Mouse (Mus musculus) ovary, postnatal 14 days (tissue): ENCODE data around the gene Trio.
"Not testable (repeated sequence)": the region's sequence is repeated elsewhere in the genome, so short reads cannot be mapped to it uniquely, and the experiment has no call there.

Experiments used
- DNase-seq: peaks from one replicate; pipeline ENCODE4 v3.0.0; 2022; ENCODE audit warnings: low spot score

Gene Trio

DNA sequence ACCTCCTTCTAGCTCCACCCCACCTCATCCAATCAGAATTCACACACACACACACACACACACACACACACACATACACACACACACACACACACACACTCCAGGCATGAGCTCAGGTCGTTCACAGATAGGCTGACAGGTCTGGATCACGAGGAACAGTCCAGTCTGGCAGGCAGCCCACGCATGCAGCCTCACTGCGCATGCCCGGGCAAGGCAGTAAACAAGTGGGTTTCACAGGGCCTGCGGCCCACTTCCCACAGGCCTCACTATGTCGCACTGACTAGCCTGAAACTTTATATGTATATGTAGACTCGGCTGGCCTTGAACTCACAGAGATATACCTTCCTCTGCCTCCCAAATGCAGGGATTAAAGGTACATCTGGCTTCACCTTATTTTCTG lies 305.4 kb downstream of the Trio start:
- not testable (repeated sequence) for DNase-seq

DNA sequence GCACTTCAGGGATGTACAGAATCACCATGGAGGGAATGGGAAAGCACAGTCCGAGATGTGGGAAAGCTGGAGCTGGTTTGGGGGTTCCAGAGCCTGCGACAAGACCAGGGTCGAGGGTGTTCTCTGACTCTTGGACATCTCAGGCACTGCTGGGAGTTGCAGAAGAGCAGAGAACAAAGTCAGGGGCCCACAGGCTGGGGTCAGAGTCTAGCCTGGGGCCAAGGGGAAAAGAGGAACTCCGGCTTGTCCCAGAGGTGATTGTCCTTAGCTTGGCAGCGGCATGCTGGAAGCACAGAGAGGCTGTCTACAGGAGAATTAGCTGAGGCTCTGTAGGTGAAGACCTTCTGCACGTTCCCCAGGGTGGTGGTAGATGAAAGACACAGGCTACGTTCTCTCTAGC lies 307.0 kb downstream of the Trio start:
- no peak for DNase-seq

- DNase-seq = peak; percentile 44
These were observed 310.3 kb downstream of the Trio start for GRCm38 (mm10) chr15:27715331-27715730.

DNA sequence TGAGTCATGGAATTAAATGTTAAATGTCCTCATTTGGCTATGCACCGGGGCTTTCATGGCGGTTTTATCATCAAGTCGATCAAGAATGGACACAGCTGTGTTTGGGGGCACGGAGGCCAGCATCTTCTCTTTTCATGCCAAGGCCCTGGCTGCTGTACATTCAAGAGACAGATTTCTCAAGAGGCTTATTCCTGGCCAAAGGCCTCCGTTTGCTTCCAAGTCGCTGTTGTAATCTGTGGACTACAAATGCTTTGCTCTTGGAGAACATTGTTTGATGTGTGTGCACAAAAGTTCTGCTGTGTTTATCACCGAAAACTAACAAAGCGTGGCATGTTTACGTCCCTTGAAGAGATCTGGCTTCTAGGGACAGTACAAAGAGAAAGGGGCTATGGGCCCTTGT lies 314.9 kb downstream of the Trio start:
- peak; percentile 14 for DNase-seq

- no peak for DNase-seq
These were observed 316.6 kb downstream of the Trio start for GRCm38 (mm10) chr15:27708968-27709612.

DNA sequence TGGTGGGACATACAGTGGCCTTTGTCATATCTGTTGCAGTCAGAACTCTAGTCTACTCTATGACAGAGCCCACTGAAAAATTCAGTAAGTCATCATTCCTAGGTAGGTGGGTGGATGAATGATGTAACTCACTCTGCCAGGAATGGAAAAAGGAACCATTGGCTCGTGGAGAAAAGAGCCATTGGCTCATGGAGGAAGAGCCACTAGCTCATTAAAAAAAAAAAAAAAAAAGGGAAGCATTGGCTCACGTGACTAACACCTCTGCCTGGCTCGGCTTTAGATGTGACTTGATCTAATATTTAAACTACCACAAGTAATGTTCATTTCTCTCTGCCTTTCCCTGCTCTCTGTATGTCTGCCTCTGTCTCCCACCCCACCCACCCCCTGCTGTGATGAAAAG lies 317.1 kb downstream of the Trio start:
- no peak for DNase-seq

DNA sequence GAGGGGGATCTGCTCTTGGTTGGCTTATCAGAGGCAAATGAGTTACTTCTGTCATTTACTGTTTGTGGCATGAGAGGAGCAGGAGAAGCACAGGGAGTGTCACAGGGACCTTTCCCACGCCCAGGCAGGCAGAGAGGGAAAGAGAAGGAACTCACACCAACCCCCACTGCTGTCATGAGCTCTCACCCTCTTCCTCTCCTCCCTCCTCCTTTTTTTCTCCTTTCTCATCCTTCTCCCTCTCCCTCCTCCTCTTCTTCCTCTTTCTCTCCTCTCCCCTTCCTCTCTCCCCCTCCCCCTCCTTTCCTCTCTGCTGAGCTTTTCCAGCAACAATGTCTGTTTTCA lies 322.7 kb downstream of the Trio start:
- no peak for DNase-seq

- no peak for DNase-seq
These were observed 323.3 kb downstream of the Trio start for GRCm38 (mm10) chr15:27702031-27702971.

DNA sequence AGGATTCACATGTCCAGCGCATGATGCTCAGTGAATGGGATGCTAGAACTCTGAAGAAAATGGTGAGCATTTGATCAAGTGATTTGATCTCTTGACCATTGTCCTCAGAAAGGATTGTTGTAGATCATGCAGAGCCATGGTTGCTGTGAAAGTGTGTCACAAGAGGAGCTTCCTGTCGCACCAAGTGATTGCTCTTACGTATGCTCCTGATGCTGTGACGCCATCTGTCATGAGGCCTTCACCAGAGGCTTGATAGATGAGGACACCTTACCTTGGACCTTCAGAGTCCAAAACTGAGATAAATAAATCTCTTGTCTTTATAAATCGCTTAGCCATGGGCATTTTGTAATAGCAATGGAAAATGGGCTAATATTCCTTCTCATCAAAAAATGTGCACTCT lies 328.0 kb downstream of the Trio start:
- no peak for DNase-seq

GRCm38 (mm10) chr15:27693235-27693634 lies 332.4 kb downstream of the Trio start:
- DNase-seq = no peak

- no peak for DNase-seq
These were observed 333.5 kb downstream of the Trio start for GRCm38 (mm10) chr15:27692161-27692560.

- no peak for DNase-seq
These were observed 334.4 kb downstream of the Trio start for GRCm38 (mm10) chr15:27691213-27691612.

DNA sequence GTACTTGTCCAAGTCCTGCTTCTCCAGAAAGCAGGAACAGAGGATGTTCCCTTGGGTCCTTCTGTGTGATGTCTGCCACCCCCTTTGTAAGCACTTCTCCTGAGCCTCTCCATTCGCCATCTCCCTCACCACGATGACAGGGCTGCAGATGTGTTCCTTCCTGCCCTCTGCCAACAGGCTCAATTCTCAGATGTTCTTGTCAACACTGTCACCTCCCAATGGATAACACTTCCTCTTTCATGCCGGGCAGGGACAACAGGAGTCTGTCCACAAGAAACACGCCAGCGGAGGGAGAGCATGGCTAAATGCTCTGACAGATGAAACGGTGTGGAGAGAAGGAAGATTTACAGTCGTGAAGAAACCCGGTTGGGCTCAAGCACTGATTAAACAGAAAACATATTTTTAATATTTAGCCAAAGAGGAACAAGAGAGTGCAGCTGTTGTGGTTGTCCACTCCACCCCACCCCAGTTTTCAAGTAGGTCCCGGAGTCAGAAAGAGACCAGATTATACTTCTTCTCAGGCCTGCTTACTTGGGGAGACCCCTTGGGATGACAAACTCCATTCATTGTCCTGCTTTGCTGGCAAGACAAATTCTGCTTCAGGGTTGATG lies 337.5 kb downstream of the Trio start:
- DNase-seq = no peak

GRCm38 (mm10) chr15:27684813-27685212 lies 340.8 kb downstream of the Trio start:
- no peak for DNase-seq

DNA sequence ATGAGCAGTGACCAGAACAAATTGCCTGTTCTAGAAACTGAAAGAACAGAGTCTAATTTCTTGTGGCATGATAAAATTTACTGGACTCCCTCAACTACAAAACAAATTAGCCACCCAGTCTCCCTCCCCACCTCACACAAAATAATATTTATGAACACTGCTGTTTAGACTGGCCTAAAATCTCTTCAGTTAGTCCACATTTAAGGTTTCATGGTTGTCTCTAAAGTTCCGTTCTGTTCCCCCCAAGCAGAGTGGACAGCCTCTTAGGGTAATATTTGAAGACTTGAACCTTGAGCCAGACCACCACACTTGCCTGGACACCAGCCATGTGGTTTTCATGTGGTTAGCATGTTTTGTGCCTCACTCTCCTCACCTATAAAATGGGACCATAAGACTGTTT lies 342.4 kb downstream of the Trio start:
- DNase-seq = no peak

GRCm38 (mm10) chr15:27682619-27683018 lies 343.0 kb downstream of the Trio start:
- DNase-seq = no peak

DNA sequence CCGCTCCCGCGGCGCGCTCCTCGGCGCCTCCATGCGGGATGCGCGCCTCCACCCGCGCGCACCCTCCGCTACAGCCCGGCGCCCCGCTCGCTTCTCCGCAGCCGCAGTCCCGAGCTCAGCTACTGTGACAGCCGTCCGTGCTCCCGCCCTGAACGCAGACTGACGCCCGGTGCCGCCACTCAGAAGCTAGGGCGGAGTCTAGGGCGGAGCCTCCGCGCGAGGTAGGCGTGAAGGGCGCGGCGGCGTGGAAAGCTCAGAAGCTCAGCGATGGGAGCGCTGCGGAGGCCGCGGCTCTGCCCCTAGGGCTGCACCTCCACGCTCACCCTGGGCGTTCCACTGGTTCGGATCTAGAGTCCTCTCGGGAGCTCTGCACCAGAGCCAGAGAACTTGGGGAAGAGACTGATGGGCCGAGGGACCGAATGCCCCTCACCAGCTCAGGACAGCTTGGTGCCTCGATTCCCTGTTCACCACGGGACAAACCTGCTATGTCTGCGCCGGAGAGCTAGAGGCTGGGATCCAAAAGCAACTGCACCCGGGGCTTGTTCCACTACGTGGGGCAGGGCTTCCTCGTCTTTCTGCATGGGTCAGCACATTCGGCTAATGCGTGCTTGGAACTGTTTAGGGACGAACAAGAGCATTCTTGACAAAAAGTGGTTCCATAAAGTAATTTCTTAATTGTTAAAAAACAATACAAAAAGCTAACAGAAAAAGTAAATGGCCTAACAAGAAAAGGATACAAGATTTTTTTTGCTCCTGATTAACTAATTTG lies 344.0 kb downstream of the Trio start, which contains the start of gene Otulinl:
Gene Otulinl, minus strand, starts transcription at position 161 of the 769 bp plus-strand sequence.
- DNase-seq = peak; percentile 94

DNA sequence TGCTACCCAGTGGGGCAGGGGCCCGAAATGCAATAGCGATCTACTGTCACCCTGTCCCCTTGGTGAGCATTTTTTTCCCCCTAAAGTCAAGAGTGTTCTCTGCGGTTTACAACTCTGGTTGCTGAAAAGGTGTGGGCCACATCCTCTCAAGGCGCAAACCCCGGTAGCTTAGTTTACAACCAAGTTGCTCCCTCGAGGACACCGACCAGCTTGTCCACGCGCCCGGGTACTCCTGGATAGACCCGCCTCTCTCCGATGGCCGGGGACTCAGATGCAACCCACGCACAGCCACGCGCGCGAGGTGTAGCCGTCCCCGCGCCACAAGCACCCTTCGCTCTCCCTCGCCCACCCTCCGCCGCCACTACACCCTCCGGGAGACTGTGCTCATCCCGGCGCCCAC lies 344.7 kb downstream of the Trio start:
- DNase-seq = no peak
